Mouse (Mus musculus): ENCODE measurements at regions not wholly inside any gene's neighbourhood (a gene's known extent, or its start where the extent isn't known, plus 50 kb on each side); places are given as distances from the start of the nearest gene placed in this dataset.

DNA sequence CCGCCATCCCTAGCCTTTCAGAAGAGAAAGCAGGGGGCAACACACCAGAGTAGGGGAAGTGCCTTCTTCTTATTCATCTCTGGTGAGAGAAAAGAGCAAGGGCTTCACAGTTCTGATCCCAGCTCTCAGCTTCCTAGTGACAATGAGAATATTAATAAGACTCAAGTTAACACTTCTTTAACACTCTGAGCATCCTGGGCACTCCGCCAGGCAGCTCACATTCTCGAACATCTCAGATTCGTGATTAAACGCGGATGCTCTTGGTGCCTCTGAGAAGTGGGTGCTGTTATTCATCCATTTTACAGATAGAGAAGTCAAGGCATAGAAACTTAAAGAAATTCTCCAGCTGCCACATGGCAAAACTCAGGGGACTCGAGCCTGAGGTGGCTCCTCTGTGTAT is 237.1 kb downstream of the Rps15a start:
- DNase-seq (ENCODE audit: low spot score), result no peak

GRCm38 (mm10) chr7:117875241-117875640 is 240.7 kb downstream of the Rps15a start:
- DNase-seq (ENCODE audit: low spot score), result no peak

GRCm38 (mm10) chr7:117859419-117859818 is 256.6 kb downstream of the Rps15a start:
- DNase-seq (ENCODE audit: low spot score), result no peak

DNA sequence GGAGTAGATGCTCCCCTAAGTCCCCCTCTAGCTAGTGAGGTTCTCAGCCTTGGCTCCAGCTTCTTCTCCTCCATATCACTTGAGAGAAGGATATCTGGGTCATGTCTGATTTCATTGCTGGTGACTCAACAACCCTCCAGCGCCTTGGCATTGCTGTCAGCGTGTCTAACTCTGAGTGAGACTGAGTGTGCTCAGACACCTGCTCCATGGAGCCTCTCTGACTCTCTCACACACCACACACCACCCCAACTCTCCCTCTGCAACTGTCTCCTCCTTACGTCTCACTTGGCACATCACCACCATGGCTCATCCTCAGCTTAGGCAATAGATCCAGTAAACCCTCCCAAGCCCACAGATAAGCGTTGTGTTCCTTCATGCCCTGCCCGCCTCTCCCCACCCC is 260.0 kb downstream of the Rps15a start:
- DNase-seq (ENCODE audit: low spot score), result no peak

- DNase-seq (ENCODE audit: low spot score), result no peak
Observed at GRCm38 (mm10) chr7:117853716-117854115, 262.3 kb downstream of the Rps15a start.

DNA sequence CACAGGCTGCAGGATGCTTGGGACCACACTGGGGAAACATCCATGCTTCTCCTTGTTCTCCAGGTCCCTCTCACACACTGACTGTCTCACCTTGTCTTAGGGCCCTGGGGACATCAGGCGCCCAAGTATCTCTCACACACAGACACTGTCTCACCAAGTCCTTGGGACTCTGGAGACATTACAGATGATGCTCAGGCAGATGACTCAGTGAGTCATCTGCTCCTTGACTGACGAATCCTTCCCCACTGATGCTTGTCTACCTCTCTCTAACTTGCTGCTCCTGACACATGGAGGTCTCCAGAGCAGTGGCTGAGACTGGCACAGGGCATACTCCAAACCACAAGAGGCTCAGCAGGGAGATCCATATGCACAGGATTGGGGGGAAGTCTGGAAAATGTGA is 263.1 kb downstream of the Rps15a start:
- no peak for DNase-seq (ENCODE audit: low spot score)

GRCm38 (mm10) chr7:117850822-117851221 is 265.2 kb downstream of the Rps15a start:
- DNase-seq (ENCODE audit: low spot score), result no peak

DNA sequence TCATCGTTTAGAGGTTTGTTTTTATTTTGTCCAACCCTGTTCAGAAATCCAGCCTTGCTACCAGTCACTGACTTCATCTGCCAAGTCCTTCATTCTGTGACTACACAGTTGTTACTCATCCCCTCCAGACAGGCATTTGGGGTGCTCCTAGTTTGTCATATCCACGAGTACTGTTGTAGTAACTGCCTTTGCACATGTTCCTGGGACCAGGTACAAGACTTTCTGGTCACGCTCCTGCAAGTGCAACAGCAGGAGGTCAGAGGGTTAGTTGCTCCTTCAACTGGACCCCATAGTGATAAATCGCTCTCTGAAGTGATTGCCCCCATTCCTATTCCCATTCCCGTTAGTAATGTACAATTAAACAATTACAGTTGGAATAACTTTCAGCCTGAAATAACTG is 269.9 kb downstream of the Rps15a start:
- no peak for DNase-seq (ENCODE audit: low spot score)

DNA sequence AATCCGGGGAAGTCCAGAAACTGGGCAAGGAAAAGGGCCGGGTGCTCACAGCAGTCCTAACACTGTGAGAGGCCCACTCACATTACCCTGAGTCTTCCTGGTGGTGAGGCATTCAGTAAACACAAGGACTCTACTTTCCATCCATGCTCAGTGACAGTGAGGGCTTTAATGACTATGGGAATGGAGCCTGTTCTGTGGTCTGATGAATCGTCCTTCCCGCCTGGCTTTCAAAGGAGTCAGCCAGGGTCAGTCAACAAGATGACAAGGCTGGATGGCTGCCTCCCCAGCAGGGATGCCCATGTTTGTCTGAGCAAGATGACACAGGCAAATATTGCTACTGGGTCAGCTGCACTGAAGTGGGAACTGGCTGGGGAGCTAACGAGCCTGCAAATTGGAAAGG is 273.2 kb downstream of the Rps15a start:
- no peak for DNase-seq (ENCODE audit: low spot score)

- DNase-seq (ENCODE audit: low spot score), result no peak
Observed at GRCm38 (mm10) chr7:117795035-117795434, 321.0 kb downstream of the Rps15a start.

GRCm38 (mm10) chr7:117793991-117794390 is 322.0 kb downstream of the Rps15a start:
- DNase-seq (ENCODE audit: low spot score), result no peak

- no peak for DNase-seq (ENCODE audit: low spot score)
Observed at GRCm38 (mm10) chr7:117792456-117792855, 323.5 kb downstream of the Rps15a start.

DNA sequence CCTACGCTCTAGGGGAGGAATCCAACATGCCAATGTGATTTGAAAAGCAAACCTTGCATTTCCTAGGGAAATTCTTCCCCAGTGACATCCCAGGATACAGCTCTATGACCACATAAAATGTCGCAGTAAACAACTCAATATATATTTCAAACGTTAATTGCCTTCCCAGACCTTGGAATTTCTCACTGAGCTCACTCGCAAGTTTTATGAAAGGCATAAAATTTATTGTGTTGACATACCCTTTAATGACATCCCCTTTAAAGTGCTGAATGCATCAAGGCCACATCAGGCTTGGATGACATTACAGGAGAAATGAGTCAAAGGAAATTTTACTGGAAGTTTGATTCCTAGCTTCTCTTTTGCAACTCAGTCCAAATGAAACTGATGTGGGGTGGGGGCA is 337.0 kb downstream of the Rps15a start:
- DNase-seq (ENCODE audit: low spot score), result no peak

DNA sequence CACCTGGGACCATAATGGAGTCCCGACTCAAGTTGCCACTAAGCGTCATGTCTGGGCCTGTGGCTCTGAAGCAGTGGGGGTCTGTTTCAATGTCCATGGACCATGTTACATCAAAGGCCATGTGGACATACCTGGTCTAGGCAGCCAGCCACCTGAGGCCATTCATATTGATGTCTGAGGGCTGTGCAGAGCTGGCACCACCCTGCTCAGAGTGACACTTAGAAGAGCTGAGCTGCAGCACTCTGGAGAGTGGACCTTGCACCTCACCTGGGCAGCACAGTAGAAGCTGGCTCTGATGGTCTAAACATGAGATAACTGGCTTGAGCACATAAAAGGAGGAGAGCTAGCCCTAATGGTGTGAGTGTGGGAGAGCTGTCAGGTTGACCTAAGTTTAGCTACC is 338.1 kb downstream of the Rps15a start:
- DNase-seq (ENCODE audit: low spot score), result no peak

GRCm38 (mm10) chr7:117771836-117772235 is 344.2 kb downstream of the Rps15a start:
- DNase-seq (ENCODE audit: low spot score), result no peak

DNA sequence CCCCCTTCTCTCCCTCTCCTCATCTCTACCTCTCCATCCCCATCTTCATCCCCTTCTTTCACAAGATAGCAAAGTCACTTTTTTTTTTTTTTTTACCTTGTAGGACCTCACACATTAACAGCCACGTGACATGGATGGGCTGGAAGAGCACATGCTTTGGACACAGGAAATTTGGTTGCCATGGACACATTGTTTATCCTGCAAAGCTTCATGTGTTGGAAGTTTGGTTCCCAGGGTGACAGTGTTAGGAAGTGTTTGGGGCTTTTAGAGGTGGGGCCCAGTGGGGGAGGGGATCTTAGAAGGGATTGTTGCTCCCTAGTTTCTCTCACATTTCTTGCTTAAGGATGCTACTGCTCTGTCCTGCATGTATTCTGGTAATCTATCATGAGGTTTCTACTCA is 356.5 kb downstream of the Rps15a start:
- DNase-seq (ENCODE audit: low spot score), result no peak

- no peak for DNase-seq (ENCODE audit: low spot score)
Observed at GRCm38 (mm10) chr7:117757033-117757432, 359.0 kb downstream of the Rps15a start.

GRCm38 (mm10) chr7:117755830-117756229 is 360.2 kb downstream of the Rps15a start:
- DNase-seq (ENCODE audit: low spot score), result no peak

DNA sequence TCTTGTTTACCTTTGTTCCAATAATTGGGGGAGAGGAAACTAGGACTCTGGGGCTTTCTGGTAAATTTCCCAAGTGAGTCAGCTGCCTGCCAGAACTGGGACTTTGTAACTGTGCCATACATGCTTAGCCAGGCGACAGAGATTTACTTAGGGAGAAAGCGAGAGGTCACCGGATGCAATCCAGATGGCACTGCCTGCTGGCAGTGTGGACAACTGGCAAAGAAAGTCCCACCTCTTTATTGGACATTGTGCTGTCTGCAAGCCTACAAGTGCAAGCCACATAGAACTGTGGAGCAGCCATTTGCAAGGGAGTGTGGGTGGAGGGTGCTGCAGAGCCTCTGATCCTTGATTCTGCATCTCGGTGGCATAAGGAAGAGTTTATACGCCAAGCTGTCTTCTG is 362.7 kb downstream of the Rps15a start:
- DNase-seq (ENCODE audit: low spot score), result no peak

DNA sequence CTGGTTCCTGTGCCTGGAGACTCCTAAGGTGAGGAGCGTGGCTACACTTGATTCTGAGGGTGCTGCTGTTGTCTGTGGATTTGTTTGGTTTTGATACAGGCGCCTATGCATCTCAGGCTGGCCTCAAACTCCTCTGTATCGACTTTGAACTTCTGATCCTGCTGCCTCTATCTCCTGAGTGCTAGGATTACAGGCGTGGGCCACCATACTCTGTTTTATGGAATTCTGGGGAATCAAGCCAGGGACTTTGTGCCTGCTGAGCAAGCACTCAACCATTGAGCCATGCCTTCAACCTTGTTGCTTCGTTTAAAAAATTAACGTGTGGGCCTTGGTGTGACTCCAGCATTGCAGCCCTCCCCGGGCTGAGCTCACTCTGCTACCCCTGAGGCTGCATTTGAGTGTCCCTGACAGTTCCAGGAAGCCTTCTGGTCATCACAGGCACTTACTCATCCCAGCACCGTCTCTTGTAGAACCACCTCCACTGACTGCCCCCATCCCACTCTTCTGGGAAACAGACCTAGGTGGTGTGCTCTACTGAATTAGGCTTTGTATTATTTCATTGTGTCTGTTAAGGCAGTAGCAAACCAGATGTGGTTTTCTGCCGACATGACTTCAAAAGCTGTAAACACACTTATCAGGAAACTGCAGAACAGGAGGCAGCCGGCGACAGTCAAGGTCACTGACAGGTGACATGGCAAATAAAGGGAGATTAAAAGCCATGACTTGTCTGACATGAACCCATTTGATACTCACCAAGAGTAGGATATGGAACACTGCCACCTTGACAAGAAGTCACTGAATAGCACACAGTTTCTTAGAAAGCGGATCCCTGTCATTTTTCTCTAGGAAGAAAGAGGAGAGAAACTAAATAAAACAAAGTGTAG is 363.4 kb downstream of the Rps15a start:
- DNase-seq (ENCODE audit: low spot score), result no peak

DNA sequence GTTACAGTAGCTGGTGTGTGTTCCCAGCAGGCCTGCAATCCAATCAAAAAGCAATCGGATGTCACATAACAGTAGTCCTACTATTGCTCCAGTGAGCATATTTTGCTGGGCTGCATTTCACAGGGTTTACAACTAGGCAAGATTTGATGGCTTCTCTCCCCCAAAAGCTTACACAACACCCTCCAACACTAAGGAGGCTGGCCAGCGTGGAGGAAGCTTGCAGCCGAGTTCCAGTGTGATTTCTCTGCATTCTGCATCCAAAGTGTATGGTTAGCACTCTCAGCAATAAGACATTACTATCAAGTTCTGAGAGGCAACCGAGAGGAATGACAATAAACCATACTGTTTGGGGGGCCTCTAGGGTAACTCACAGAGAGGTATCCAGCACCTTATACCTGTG is 367.2 kb downstream of the Xylt1 start:
- DNase-seq (ENCODE audit: low spot score), result no peak

GRCm38 (mm10) chr7:117746393-117746792 is 365.6 kb downstream of the Xylt1 start:
- DNase-seq (ENCODE audit: low spot score), result no peak

GRCm38 (mm10) chr7:117739706-117740105 is 358.9 kb downstream of the Xylt1 start:
- peak; percentile 12 for DNase-seq (ENCODE audit: low spot score)

GRCm38 (mm10) chr7:117735699-117736020 is 354.9 kb downstream of the Xylt1 start:
- DNase-seq (ENCODE audit: low spot score), result no peak

All from ovary, adult 18-20 months (tissue).